Mouse (Mus musculus): ENCODE results near the gene Pdzd9. TPM values are rescaled to one million over a fixed set of nuclear protein-coding genes. Genes with fewer than 3 reads are reported as not detected.

The Pdzd9 gene
- polyA plus RNA-seq, 1 experiment from 2014 or later: 0.50 TPM

DNA sequence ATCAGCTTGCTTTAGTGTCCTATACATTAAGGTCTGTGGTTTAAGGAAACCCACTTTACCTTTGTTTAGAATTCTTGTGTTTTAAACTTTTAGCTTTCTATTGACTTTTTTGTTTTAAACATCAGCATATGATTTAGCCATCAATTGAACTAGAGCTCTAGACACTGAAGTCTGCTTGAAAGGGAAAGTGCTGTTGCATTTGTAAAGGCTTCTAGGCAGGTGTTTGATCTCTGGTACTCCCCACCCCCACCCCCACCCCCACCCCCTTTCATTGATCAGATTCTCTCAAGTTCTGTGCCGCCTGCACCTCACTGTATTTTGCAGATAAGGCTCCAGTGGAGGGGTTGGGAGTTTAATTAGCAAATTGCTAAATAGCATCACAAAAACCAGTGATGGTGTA lies 25.5 kb upstream of the Pdzd9 start:
- WGBS: 76% methylated on average over 1 of the region's 1 CpGs
- Histone ChIP-seq H3K27me3 (ENCODE audit: control insufficient read depth, insufficient read depth, low read length) (no peaks in the 10 kb centered on the region), H3K4me3 (ENCODE audit: low read depth, low read length) (no peak overlapping the region), H3K27ac (replicated peaks; ENCODE audit: low read depth, low read length) (no peak overlapping the region), H3K4me2 (ENCODE audit: low read depth, low read length) (no peak overlapping the region), H3K9ac (replicated peaks; ENCODE audit: low read length) (no peak overlapping the region), H3K4me1 (ENCODE audit: control insufficient read depth, insufficient read depth, low read length) (no peaks in the 10 kb centered on the region), H3K36me3 (replicated peaks; ENCODE audit: control insufficient read depth, insufficient read depth, low read depth, low read length) (no peaks in the 10 kb centered on the region), H3K9me3 (replicated peaks; ENCODE audit: control insufficient read depth, low read length) (no peaks in the 10 kb centered on the region)
- no peak for DNase-seq (ENCODE audit: low spot score)
- no peak for ATAC-seq (replicated peaks; ENCODE audit: insufficient number of reproducible peaks, low FRiP score, low TSS enrichment, low read depth)

GRCm38 (mm10) chr7:120695196-120695595 lies 25.1 kb upstream of the Pdzd9 start:
- Histone ChIP-seq H3K9me3 (replicated peaks; ENCODE audit: control insufficient read depth, low read length) (no peaks in the 10 kb centered on the region), H3K36me3 (replicated peaks; ENCODE audit: control insufficient read depth, insufficient read depth, low read depth, low read length) (no peaks in the 10 kb centered on the region), H3K9ac (replicated peaks; ENCODE audit: low read length) (no peak overlapping the region), H3K4me2 (ENCODE audit: low read depth, low read length) (no peak overlapping the region), H3K27ac (replicated peaks; ENCODE audit: low read depth, low read length) (no peak overlapping the region), H3K4me3 (ENCODE audit: low read depth, low read length) (no peak overlapping the region), H3K27me3 (ENCODE audit: control insufficient read depth, insufficient read depth, low read length) (no peaks in the 10 kb centered on the region), H3K4me1 (ENCODE audit: control insufficient read depth, insufficient read depth, low read length) (no peaks in the 10 kb centered on the region)
- DNase-seq (ENCODE audit: low spot score) (no peak), ATAC-seq (replicated peaks; ENCODE audit: insufficient number of reproducible peaks, low FRiP score, low TSS enrichment, low read depth) (no peak)
- 37% methylated on average over 6 of the region's 6 CpGs for WGBS

DNA sequence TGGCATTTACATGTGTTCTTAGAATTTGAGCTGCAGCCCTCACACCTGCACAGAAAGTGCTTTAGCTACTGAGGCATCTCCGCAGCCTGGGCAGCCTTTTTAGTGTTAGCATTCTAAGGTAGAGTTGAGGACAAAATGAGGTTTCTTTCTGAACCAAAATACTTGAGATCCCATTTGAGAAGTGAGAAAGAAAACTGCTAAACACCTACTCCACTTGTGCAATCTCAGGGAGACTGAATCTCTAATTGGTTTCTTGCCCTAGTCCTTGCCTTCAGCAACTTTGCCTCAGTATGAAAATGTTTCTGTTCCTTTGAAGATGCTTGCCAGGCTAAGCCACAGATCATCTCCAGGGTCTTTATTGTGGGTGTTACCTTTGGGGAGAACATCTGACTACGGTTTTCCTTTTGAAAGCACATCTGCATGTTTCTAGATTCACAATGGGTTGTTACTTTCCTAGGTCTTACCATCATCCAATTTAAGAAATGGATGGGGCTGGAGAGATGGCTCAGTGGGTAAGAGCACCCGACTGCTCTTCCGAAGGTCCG lies 23.8 kb upstream of the Pdzd9 start:
- Histone ChIP-seq H3K4me2 (ENCODE audit: low read depth, low read length) (no peak overlapping the region), H3K9me3 (replicated peaks; ENCODE audit: control insufficient read depth, low read length) (no peaks in the 10 kb centered on the region), H3K27me3 (ENCODE audit: control insufficient read depth, insufficient read depth, low read length) (no peaks in the 10 kb centered on the region), H3K36me3 (replicated peaks; ENCODE audit: control insufficient read depth, insufficient read depth, low read depth, low read length) (no peaks in the 10 kb centered on the region), H3K4me3 (ENCODE audit: low read depth, low read length) (no peak overlapping the region), H3K4me1 (ENCODE audit: control insufficient read depth, insufficient read depth, low read length) (no peaks in the 10 kb centered on the region), H3K9ac (replicated peaks; ENCODE audit: low read length) (no peak overlapping the region), H3K27ac (replicated peaks; ENCODE audit: low read depth, low read length) (no peak overlapping the region)
- DNase-seq (ENCODE audit: low spot score) (no peak), ATAC-seq (replicated peaks; ENCODE audit: insufficient number of reproducible peaks, low FRiP score, low TSS enrichment, low read depth) (no peak)
- 98% methylated on average over 5 of the region's 5 CpGs for WGBS

DNA sequence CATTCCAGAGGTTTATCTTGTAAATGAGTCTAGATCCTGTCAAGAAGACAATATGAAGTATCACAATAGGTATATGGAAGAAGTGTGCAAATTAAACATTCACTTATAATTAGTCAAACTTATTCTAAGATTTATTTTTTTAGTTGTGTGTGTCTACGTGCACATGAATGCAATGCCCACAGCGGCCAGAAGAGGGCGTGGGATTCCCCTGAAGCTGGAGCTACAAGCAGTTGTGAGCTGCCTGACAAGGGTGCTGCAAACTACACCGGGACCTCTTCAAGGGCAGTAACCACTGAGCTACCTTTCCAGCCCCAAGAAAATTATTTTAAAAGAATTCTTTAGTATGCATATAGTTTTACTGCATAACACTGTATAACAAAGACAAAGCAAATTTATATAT lies 20.5 kb upstream of the Pdzd9 start:
- Histone ChIP-seq H3K9ac (replicated peaks; ENCODE audit: low read length) (no peak overlapping the region), H3K27me3 (ENCODE audit: control insufficient read depth, insufficient read depth, low read length) (no peaks in the 10 kb centered on the region), H3K9me3 (replicated peaks; ENCODE audit: control insufficient read depth, low read length) (no peaks in the 10 kb centered on the region), H3K36me3 (replicated peaks; ENCODE audit: control insufficient read depth, insufficient read depth, low read depth, low read length) (no peaks in the 10 kb centered on the region), H3K4me2 (ENCODE audit: low read depth, low read length) (no peak overlapping the region), H3K4me3 (ENCODE audit: low read depth, low read length) (no peak overlapping the region), H3K4me1 (ENCODE audit: control insufficient read depth, insufficient read depth, low read length) (no peaks in the 10 kb centered on the region), H3K27ac (replicated peaks; ENCODE audit: low read depth, low read length) (no peak overlapping the region)
- no peak for DNase-seq (ENCODE audit: low spot score)
- 70% methylated on average over 4 of the region's 4 CpGs for WGBS
- no peak for ATAC-seq (replicated peaks; ENCODE audit: insufficient number of reproducible peaks, low FRiP score, low TSS enrichment, low read depth)

- H3K36me3 ChIP-seq (replicated peaks; ENCODE audit: control insufficient read depth, insufficient read depth, low read depth, low read length): no peaks in the 10 kb centered on the region
- ATAC-seq (replicated peaks; ENCODE audit: insufficient number of reproducible peaks, low FRiP score, low TSS enrichment, low read depth): no peak
- H3K27me3 ChIP-seq (ENCODE audit: control insufficient read depth, insufficient read depth, low read length): no peaks in the 10 kb centered on the region
- no peak overlapping the region for H3K9ac ChIP-seq (replicated peaks; ENCODE audit: low read length)
- H3K4me1 ChIP-seq (ENCODE audit: control insufficient read depth, insufficient read depth, low read length): no peaks in the 10 kb centered on the region
- no peaks in the 10 kb centered on the region for H3K9me3 ChIP-seq (replicated peaks; ENCODE audit: control insufficient read depth, low read length)
- WGBS: 91% methylated on average over 6 of the region's 6 CpGs
- no peak overlapping the region for H3K27ac ChIP-seq (replicated peaks; ENCODE audit: low read depth, low read length)
- H3K4me2 ChIP-seq (ENCODE audit: low read depth, low read length): no peak overlapping the region
- H3K4me3 ChIP-seq (ENCODE audit: low read depth, low read length): no peak overlapping the region
- DNase-seq (ENCODE audit: low spot score): no peak
These were observed 15.1 kb upstream of the Pdzd9 start for GRCm38 (mm10) chr7:120685227-120685626.

GRCm38 (mm10) chr7:120684731-120685161 lies 14.6 kb upstream of the Pdzd9 start:
- ATAC-seq (replicated peaks; ENCODE audit: insufficient number of reproducible peaks, low FRiP score, low TSS enrichment, low read depth) (no peak), DNase-seq (ENCODE audit: low spot score) (no peak)
- Histone ChIP-seq H3K27ac (replicated peaks; ENCODE audit: low read depth, low read length) (no peak overlapping the region), H3K4me1 (ENCODE audit: control insufficient read depth, insufficient read depth, low read length) (no peaks in the 10 kb centered on the region), H3K27me3 (ENCODE audit: control insufficient read depth, insufficient read depth, low read length) (no peaks in the 10 kb centered on the region), H3K36me3 (replicated peaks; ENCODE audit: control insufficient read depth, insufficient read depth, low read depth, low read length) (no peaks in the 10 kb centered on the region), H3K4me2 (ENCODE audit: low read depth, low read length) (no peak overlapping the region), H3K9ac (replicated peaks; ENCODE audit: low read length) (no peak overlapping the region), H3K4me3 (ENCODE audit: low read depth, low read length) (no peak overlapping the region), H3K9me3 (replicated peaks; ENCODE audit: control insufficient read depth, low read length) (no peaks in the 10 kb centered on the region)
- 90% methylated on average over 2 of the region's 2 CpGs for WGBS

GRCm38 (mm10) chr7:120682002-120682401 lies 11.9 kb upstream of the Pdzd9 start:
- ATAC-seq (replicated peaks; ENCODE audit: insufficient number of reproducible peaks, low FRiP score, low TSS enrichment, low read depth) (no peak), DNase-seq (ENCODE audit: low spot score) (no peak)
- H3K4me2 ChIP-seq (ENCODE audit: low read depth, low read length): no peak overlapping the region
- H3K9me3 ChIP-seq (replicated peaks; ENCODE audit: control insufficient read depth, low read length): no peaks in the 10 kb centered on the region
- no peaks in the 10 kb centered on the region; the same call in 1 of the 2 replicates for H3K4me1 ChIP-seq (ENCODE audit: control insufficient read depth, insufficient read depth, low read length)
- no peaks in the 10 kb centered on the region for H3K27me3 ChIP-seq (ENCODE audit: control insufficient read depth, insufficient read depth, low read length)
- H3K9ac ChIP-seq (replicated peaks; ENCODE audit: low read length): no peak overlapping the region
- WGBS: 85% methylated on average over 4 of the region's 4 CpGs
- H3K36me3 ChIP-seq (replicated peaks; ENCODE audit: control insufficient read depth, insufficient read depth, low read depth, low read length): no peaks in the 10 kb centered on the region
- H3K27ac ChIP-seq (replicated peaks; ENCODE audit: low read depth, low read length): no peak overlapping the region
- H3K4me3 ChIP-seq (ENCODE audit: low read depth, low read length): no peak overlapping the region

DNA sequence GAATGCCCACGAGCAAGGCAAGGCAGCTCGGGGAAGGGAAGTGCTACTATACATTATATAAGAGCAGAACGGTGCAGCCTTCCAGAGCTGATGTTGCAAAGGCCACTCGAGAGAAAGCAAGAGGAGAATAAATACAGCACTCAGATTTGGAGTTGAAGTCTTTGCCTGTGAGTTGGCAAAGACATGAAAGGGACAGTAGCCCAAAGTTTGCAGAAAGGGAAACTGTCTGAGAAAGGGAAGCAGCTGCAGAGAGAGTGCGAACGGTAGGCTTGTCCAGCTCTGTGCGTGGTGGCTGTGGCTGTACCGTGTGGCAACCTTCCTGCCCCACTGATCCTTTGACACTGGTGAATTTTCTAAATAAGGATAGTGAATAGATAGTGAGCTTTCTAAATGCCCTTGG lies 8.9 kb upstream of the Pdzd9 start:
- WGBS: 64% methylated on average over 8 of the region's 8 CpGs
- no peaks in the 10 kb centered on the region for H3K9me3 ChIP-seq (replicated peaks; ENCODE audit: control insufficient read depth, low read length)
- H3K4me3 ChIP-seq (ENCODE audit: low read depth, low read length): no peak overlapping the region; the same call in 1 of the 2 replicates
- peak overlapping the region; percentile 10; the same call in 1 of the 2 replicates for H3K4me2 ChIP-seq (ENCODE audit: low read depth, low read length)
- no peaks in the 10 kb centered on the region for H3K27me3 ChIP-seq (ENCODE audit: control insufficient read depth, insufficient read depth, low read length)
- no peak for ATAC-seq (replicated peaks; ENCODE audit: insufficient number of reproducible peaks, low FRiP score, low TSS enrichment, low read depth)
- no peak for DNase-seq (ENCODE audit: low spot score)
- H3K4me1 ChIP-seq (ENCODE audit: control insufficient read depth, insufficient read depth, low read length): no peaks in the 10 kb centered on the region; the same call in 1 of the 2 replicates
- no peak overlapping the region for H3K27ac ChIP-seq (replicated peaks; ENCODE audit: low read depth, low read length)
- H3K36me3 ChIP-seq (replicated peaks; ENCODE audit: control insufficient read depth, insufficient read depth, low read depth, low read length): no peaks in the 10 kb centered on the region
- H3K9ac ChIP-seq (replicated peaks; ENCODE audit: low read length): peak overlapping the region; percentile 5; the same call in 1 of the 2 replicates
